ENCODE assay signal across 9 mouse cellular contexts in the genomic region with DNA sequence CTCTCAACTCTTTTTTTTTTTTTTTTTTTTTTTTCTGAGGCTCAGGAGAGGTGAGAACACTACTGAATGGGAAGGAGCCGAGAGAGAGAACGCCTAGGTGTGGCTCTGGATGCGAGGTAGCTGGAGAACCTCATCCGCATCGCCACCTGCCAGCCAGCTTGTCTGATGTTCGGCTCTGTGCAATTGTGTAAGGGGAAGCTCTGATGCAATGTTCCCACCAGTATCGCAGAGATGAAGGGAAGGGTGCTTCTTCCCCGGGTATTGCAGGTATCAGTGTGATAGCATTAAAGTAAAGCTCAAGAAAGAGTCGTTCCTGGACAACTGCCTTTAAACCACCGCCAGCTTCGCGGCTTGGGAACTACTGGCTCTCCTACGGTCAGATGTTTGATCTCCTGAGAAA. TPM values are rescaled to one million over a fixed set of nuclear protein-coding genes. Genes with fewer than 3 reads are reported as not detected.
DNase-seq lines count a peak whose midpoint lies in the region; ATAC-seq and TF ChIP-seq lines count a peak whose summit lies in the region.
"Had no signal": no experiment of that assay in that cellular context is flagged by ENCODE, and none has a peak within 500 bp of the region (broad histone marks: within the 10 kb centered on the region; RNA-seq: fewer than 3 reads in every experiment).

No protein-coding gene starts in this region.

- intact Hi-C loops in left cerebral cortex, postnatal 25 days (cut with DNase I): no loop called here
- intact Hi-C loops in left cerebral cortex, postnatal 14 days (cut with DNase I): no loop called here

- H3K4me3 ChIP-seq in embryonic facial prominence, embryonic 15.5 days (replicated peaks): peak overlapping the region; percentile 73
- H3K4me3 ChIP-seq in hindbrain, postnatal 0 days (ENCODE audit: low read length): peak overlapping the region; percentile 79
- H3K4me3 ChIP-seq in neural tube, embryonic 14.5 days (ENCODE audit: low read depth, low read length): peak overlapping the region; percentile 83

- peak overlapping the region; percentile 99; the same call in 1 of the 2 replicates for H3K4me2 ChIP-seq in embryonic facial prominence, embryonic 15.5 days (replicated peaks)
- peak overlapping the region; percentile 72 for H3K4me2 ChIP-seq in hindbrain, postnatal 0 days (ENCODE audit: low read depth, low read length)
- H3K4me2 ChIP-seq in neural tube, embryonic 14.5 days (ENCODE audit: low read depth, low read length): peak overlapping the region; percentile 44

- peaks cover 15% of the 10 kb centered on the region for H3K4me1 ChIP-seq in embryonic facial prominence, embryonic 15.5 days
- peaks cover 3% of the 10 kb centered on the region; the same call in 1 of the 2 replicates for H3K4me1 ChIP-seq in hindbrain, postnatal 0 days (ENCODE audit: insufficient read depth, low read length)
- peaks cover 21% of the 10 kb centered on the region for H3K4me1 ChIP-seq in neural tube, embryonic 14.5 days (ENCODE audit: control insufficient read depth, insufficient read depth, low read length)

- no peaks in the 10 kb centered on the region for H3K9me3 ChIP-seq in embryonic facial prominence, embryonic 15.5 days (replicated peaks)
- no peaks in the 10 kb centered on the region for H3K9me3 ChIP-seq in hindbrain, postnatal 0 days (ENCODE audit: low read length)
- H3K9me3 ChIP-seq in neural tube, embryonic 14.5 days (ENCODE audit: control insufficient read depth, low read length): no peaks in the 10 kb centered on the region

- H3K36me3 ChIP-seq in embryonic facial prominence, embryonic 15.5 days: no peaks in the 10 kb centered on the region
- H3K36me3 ChIP-seq in hindbrain, postnatal 0 days (ENCODE audit: insufficient read depth, low read length): no peaks in the 10 kb centered on the region
- no peaks in the 10 kb centered on the region for H3K36me3 ChIP-seq in neural tube, embryonic 14.5 days (ENCODE audit: control insufficient read depth, insufficient read depth, low read length)

- TF ChIP-seq CTCF in hindbrain, postnatal 0 days (IDR thresholded peaks at IDR 0.05; ENCODE audit: low read depth): no peak

- H3K27me3 ChIP-seq in embryonic facial prominence, embryonic 15.5 days: no peaks in the 10 kb centered on the region
- no peaks in the 10 kb centered on the region for H3K27me3 ChIP-seq in hindbrain, postnatal 0 days (ENCODE audit: insufficient read depth, low read length)
- no peaks in the 10 kb centered on the region for H3K27me3 ChIP-seq in neural tube, embryonic 14.5 days (ENCODE audit: control insufficient read depth, insufficient read depth, low read length)

- H3K9ac ChIP-seq in embryonic facial prominence, embryonic 15.5 days: no peak overlapping the region
- 0 out of 2 replicates have a peak overlapping the region, but pooled peaks have one; percentile 0 for H3K9ac ChIP-seq in hindbrain, postnatal 0 days (replicated peaks; ENCODE audit: low read length)
- no peak overlapping the region; the same call in 1 of the 2 replicates for H3K9ac ChIP-seq in neural tube, embryonic 14.5 days (replicated peaks; ENCODE audit: low read depth, low read length)

- no peak for ATAC-seq in embryonic facial prominence, embryonic 15.5 days (ENCODE audit: insufficient number of reproducible peaks, low FRiP score, low TSS enrichment, low read depth)
- no peak for ATAC-seq in hindbrain, postnatal 0 days
- no peak for ATAC-seq in neural tube, embryonic 14.5 days (ENCODE audit: low read depth)

- 0 out of 2 replicates have a peak overlapping the region, but pooled peaks have one; percentile 70 for H3K27ac ChIP-seq in embryonic facial prominence, embryonic 15.5 days (replicated peaks)
- H3K27ac ChIP-seq in hindbrain, postnatal 0 days: no peak overlapping the region
- no peak overlapping the region for H3K27ac ChIP-seq in neural tube, embryonic 14.5 days (ENCODE audit: low read depth, low read length)

- peak; percentile 35 to 37 for DNase-seq in left cerebral cortex, postnatal 25 days (ENCODE audit: low spot score in 2 of 2)
- DNase-seq in left cerebral cortex, postnatal 14 days (ENCODE audit: low spot score in 2 of 2): no peak
- no peak for DNase-seq in hindbrain, postnatal 0 days (ENCODE audit: low spot score)
- DNase-seq in gastrocnemius, adult 18-20 months (ENCODE audit: low spot score): no peak
- no peak for DNase-seq in heart, adult 9 months (ENCODE audit: low spot score in 2 of 2)
- DNase-seq in lung, postnatal 36 days: no peak
- DNase-seq: lung, postnatal 14 days had no signal

- whole genome bisulfite sequencing in embryonic facial prominence, embryonic 15.5 days: 65% methylated on average over 13 of the region's 13 CpGs
- WGBS in hindbrain, postnatal 0 days: 52% methylated on average over 13 of the region's 13 CpGs
- 59% methylated on average over 13 of the region's 13 CpGs for WGBS in neural tube, embryonic 14.5 days

RNA-seq across cellular contexts. Expression of a gene that starts 1.7 kb away (rescaled TPM):
- 10 to 100 TPM; 72.1 to 82.1 TPM for total RNA-seq in left cerebral cortex, postnatal 25 days (2021)
- total RNA-seq in left cerebral cortex, postnatal 14 days (2021): 10 to 100 TPM; 85.7 to 90.2 TPM
- 68.4 and 84.0 TPM in 2 replicates for polyA plus RNA-seq in embryonic facial prominence, embryonic 15.5 days (2015; fragmentation: Nextera tagmentation; extraction: Ambion mirVana)
- 79.7 and 82.5 TPM in 2 replicates for total RNA-seq in hindbrain, postnatal 0 days (2014; rRNA removed)
- polyA plus RNA-seq in hindbrain, postnatal 0 days (2015; fragmentation: Nextera tagmentation; extraction: Ambion mirVana): 145 and 152 TPM in 2 replicates
- 127 and 138 TPM in 2 replicates for polyA plus RNA-seq in neural tube, embryonic 14.5 days (2014; fragmentation: Nextera tagmentation; extraction: Ambion mirVana)
- under 1 TPM in 1 of 2 experiments, not detected in 1; 0.26 TPM for total RNA-seq in gastrocnemius, adult 18-20 months (2021)

RNA-seq across cellular contexts. Expression of a gene that starts 30.1 kb away (rescaled TPM):
- total RNA-seq in left cerebral cortex, postnatal 25 days (2021): under 1 TPM; 0.69 to 0.87 TPM
- 1 to 10 TPM in 1 of 2 experiments, under 1 TPM in 1; 0.82 to 1.4 TPM for total RNA-seq in left cerebral cortex, postnatal 14 days (2021)
- polyA plus RNA-seq in embryonic facial prominence, embryonic 15.5 days (2015; fragmentation: Nextera tagmentation; extraction: Ambion mirVana): 23.9 and 24.5 TPM in 2 replicates
- 3.0 and 4.0 TPM in 2 replicates for total RNA-seq in hindbrain, postnatal 0 days (2014; rRNA removed)
- polyA plus RNA-seq in hindbrain, postnatal 0 days (2015; fragmentation: Nextera tagmentation; extraction: Ambion mirVana): 4.3 and 6.0 TPM in 2 replicates
- polyA plus RNA-seq in neural tube, embryonic 14.5 days (2014; fragmentation: Nextera tagmentation; extraction: Ambion mirVana): 1.9 and 3.2 TPM in 2 replicates
- total RNA-seq in gastrocnemius, adult 18-20 months (2021): under 1 TPM in 1 of 2 experiments, not detected in 1; 0.14 TPM

Comparison
In these comparisons a context has a peak if more than half of its experiments do, and no peak if none do; other contexts are left out.
1. DNase-seq: peak in left cerebral cortex, postnatal 25 days (2 of 2); none in left cerebral cortex, postnatal 14 days (0 of 2), hindbrain, postnatal 0 days (single experiment), gastrocnemius, adult 18-20 months (single experiment), heart, adult 9 months (0 of 2) and lung, postnatal 36 days (single experiment).
2. H3K4me2 ChIP-seq: peak in every context shown above with its lines; median percentile 99 in embryonic facial prominence, embryonic 15.5 days; 72 in hindbrain, postnatal 0 days; 44 in neural tube, embryonic 14.5 days.
3. RNA of a gene that starts 1.7 kb away (total RNA-seq): 85.7 to 90.2 TPM in left cerebral cortex, postnatal 14 days, 72.1 to 82.1 TPM in left cerebral cortex, postnatal 25 days and 79.7 to 82.5 TPM in hindbrain, postnatal 0 days; 0.26 TPM in gastrocnemius, adult 18-20 months; every median in the first group is over 10 times any median in the second.
4. Peak in every context shown above with its lines, with median percentiles within 50 percentile points of each other: H3K4me3 ChIP-seq.